28 mouse cellular contexts compared by ENCODE assay signal in genomic region chr11:15838640-15839226, GRCm38 (mm10).
DNase-seq lines count a peak whose midpoint lies in the region; ATAC-seq and TF ChIP-seq lines count a peak whose summit lies in the region.
"Had no signal": no experiment of that assay in that cellular context is flagged by ENCODE, and none has a peak within 500 bp of the region (broad histone marks: within the 10 kb centered on the region; RNA-seq: fewer than 3 reads in every experiment).

No protein-coding gene starts in this region.

- no peaks in the 10 kb centered on the region for H3K27me3 ChIP-seq in intestine, embryonic 16.5 days (replicated peaks; ENCODE audit: control insufficient read depth, insufficient read depth, low read length)
- H3K27me3 ChIP-seq in intestine, postnatal 0 days (replicated peaks; ENCODE audit: control insufficient read depth, insufficient read depth, low read length): no peaks in the 10 kb centered on the region
- H3K27me3 ChIP-seq in liver, embryonic 11.5 days (replicated peaks; ENCODE audit: control insufficient read depth, insufficient read depth, low read length): no peaks in the 10 kb centered on the region
- no peaks in the 10 kb centered on the region for H3K27me3 ChIP-seq in liver, embryonic 16.5 days (ENCODE audit: control insufficient read depth, insufficient read depth, low read depth, low read length)
- H3K27me3 ChIP-seq: forebrain, embryonic 15.5 days; heart, embryonic 12.5 days; limb, embryonic 13.5 days had no signal

- peak; percentile 1 for DNase-seq in MEL-GATA-1-ER (ENCODE audit: extremely low read depth, low read depth)
- no peak for DNase-seq in liver, embryonic 11.5 days (ENCODE audit: low spot score)
- no peak for DNase-seq in Muller cell, postnatal 12 days (ENCODE audit: inconsistent ontology term)
- DNase-seq in thymus, postnatal 25 days: no peak
- DNase-seq: adrenal gland, postnatal 10 days; cerebellum, adult 2 months; cerebellum, postnatal 14 days; gastrocnemius, adult 2 months; gastrocnemius, postnatal 36 days; heart, adult 18-20 months; kidney, adult 2 months; kidney, postnatal 14 days; layer of hippocampus, adult 9-11 months; lung, adult 2 months; lung, postnatal 10 days; midbrain, embryonic 14.5 days; right cerebral cortex, postnatal 25 days; thymus, adult 2 months; thymus, postnatal 4 days had no signal

- H3K4me2 ChIP-seq in intestine, embryonic 16.5 days (ENCODE audit: low read depth, low read length): no peak overlapping the region
- H3K4me2 ChIP-seq in intestine, postnatal 0 days (replicated peaks; ENCODE audit: low read depth): no peak overlapping the region
- H3K4me2 ChIP-seq in liver, embryonic 11.5 days: no peak overlapping the region
- H3K4me2 ChIP-seq in liver, embryonic 16.5 days (ENCODE audit: low read depth, low read length): peak overlapping the region; percentile 31
- H3K4me2 ChIP-seq: forebrain, embryonic 15.5 days; heart, embryonic 12.5 days; hindbrain, embryonic 14.5 days; limb, embryonic 13.5 days had no signal

- H3K4me1 ChIP-seq in intestine, embryonic 16.5 days (ENCODE audit: control insufficient read depth, insufficient read depth, low read length): no peaks in the 10 kb centered on the region
- H3K4me1 ChIP-seq in intestine, postnatal 0 days (replicated peaks; ENCODE audit: control insufficient read depth, insufficient read depth, low read length): no peaks in the 10 kb centered on the region
- no peaks in the 10 kb centered on the region for H3K4me1 ChIP-seq in liver, embryonic 11.5 days (replicated peaks; ENCODE audit: control insufficient read depth, insufficient read depth, low read length)
- no peaks in the 10 kb centered on the region; the same call in 1 of the 2 replicates for H3K4me1 ChIP-seq in liver, embryonic 16.5 days (ENCODE audit: control insufficient read depth, low read depth, low read length)
- H3K4me1 ChIP-seq: forebrain, embryonic 15.5 days; heart, embryonic 12.5 days; limb, embryonic 13.5 days had no signal

- TF ChIP-seq CTCF in intestine, postnatal 0 days (IDR thresholded peaks at IDR 0.05; ENCODE audit: low read depth): no peak

- no peaks in the 10 kb centered on the region for H3K36me3 ChIP-seq in intestine, embryonic 16.5 days (ENCODE audit: control insufficient read depth, insufficient read depth, low read length)
- H3K36me3 ChIP-seq in intestine, postnatal 0 days (ENCODE audit: control insufficient read depth, insufficient read depth): no peaks in the 10 kb centered on the region
- no peaks in the 10 kb centered on the region for H3K36me3 ChIP-seq in liver, embryonic 11.5 days (ENCODE audit: control insufficient read depth, insufficient read depth, low read length)
- no peaks in the 10 kb centered on the region for H3K36me3 ChIP-seq in liver, embryonic 16.5 days (ENCODE audit: control insufficient read depth, insufficient read depth)
- H3K36me3 ChIP-seq: forebrain, embryonic 15.5 days; heart, embryonic 12.5 days; limb, embryonic 13.5 days had no signal

- no peak overlapping the region for H3K27ac ChIP-seq in intestine, embryonic 16.5 days (ENCODE audit: low read length)
- H3K27ac ChIP-seq in intestine, postnatal 0 days (ENCODE audit: low read depth, low read length): no peak overlapping the region
- no peak overlapping the region for H3K27ac ChIP-seq in liver, embryonic 11.5 days (ENCODE audit: low read depth, low read length)
- peak overlapping the region; percentile 59 for H3K27ac ChIP-seq in liver, embryonic 16.5 days (ENCODE audit: low read length)
- H3K27ac ChIP-seq: forebrain, embryonic 15.5 days; gastrocnemius, adult 2 months; hindbrain, embryonic 14.5 days; limb, embryonic 13.5 days; macrophage had no signal

- peak; percentile 60; the same call in 1 of the 2 replicates for ATAC-seq in intestine, embryonic 16.5 days
- no peak for ATAC-seq in intestine, postnatal 0 days
- ATAC-seq in liver, embryonic 11.5 days (replicated peaks; ENCODE audit: low FRiP score): peak; percentile 94
- ATAC-seq in liver, embryonic 16.5 days (ENCODE audit: low read depth): peak; percentile 98
- ATAC-seq in erythroid progenitor cell, adult 5-6 weeks (replicated peaks; ENCODE audit: low FRiP score, poor library complexity, severe bottlenecking): no peak
- ATAC-seq: forebrain, embryonic 15.5 days had no signal

- H3K9ac ChIP-seq in intestine, embryonic 16.5 days (ENCODE audit: low read depth, low read length): no peak overlapping the region
- H3K9ac ChIP-seq in intestine, postnatal 0 days (ENCODE audit: low read depth, low read length): no peak overlapping the region
- H3K9ac ChIP-seq in liver, embryonic 11.5 days (ENCODE audit: low read depth, low read length): no peak overlapping the region
- no peak overlapping the region for H3K9ac ChIP-seq in liver, embryonic 16.5 days (ENCODE audit: low read depth, low read length)
- H3K9ac ChIP-seq: forebrain, embryonic 15.5 days; heart, embryonic 12.5 days; hindbrain, embryonic 14.5 days; limb, embryonic 13.5 days had no signal

- no peaks in the 10 kb centered on the region for H3K9me3 ChIP-seq in intestine, embryonic 16.5 days (ENCODE audit: control insufficient read depth, low read length)
- H3K9me3 ChIP-seq in intestine, postnatal 0 days (ENCODE audit: control insufficient read depth): no peaks in the 10 kb centered on the region
- no peaks in the 10 kb centered on the region for H3K9me3 ChIP-seq in liver, embryonic 11.5 days (ENCODE audit: control insufficient read depth, low read length)
- no peaks in the 10 kb centered on the region for H3K9me3 ChIP-seq in liver, embryonic 16.5 days (replicated peaks; ENCODE audit: control insufficient read depth, low read length)
- H3K9me3 ChIP-seq: forebrain, embryonic 15.5 days; heart, embryonic 12.5 days; limb, embryonic 13.5 days had no signal

- 77% methylated on average over 6 of the region's 6 CpGs for WGBS in intestine, embryonic 16.5 days
- 79% methylated on average over 6 of the region's 6 CpGs for WGBS in intestine, postnatal 0 days
- 70% methylated on average over 6 of the region's 6 CpGs for WGBS in liver, embryonic 11.5 days
- WGBS in liver, embryonic 16.5 days (ENCODE audit: insufficient replicate concordance): 49% methylated on average over 6 of the region's 6 CpGs

- no peak overlapping the region for H3K4me3 ChIP-seq in intestine, embryonic 16.5 days (ENCODE audit: low read length)
- no peak overlapping the region for H3K4me3 ChIP-seq in intestine, postnatal 0 days (ENCODE audit: low read depth, low read length)
- no peak overlapping the region for H3K4me3 ChIP-seq in liver, embryonic 11.5 days (ENCODE audit: low read depth, low read length)
- H3K4me3 ChIP-seq in liver, embryonic 16.5 days (ENCODE audit: low read depth, low read length): peak overlapping the region; percentile 11
- H3K4me3 ChIP-seq: forebrain, embryonic 15.5 days; gastrocnemius, adult 2 months; heart, embryonic 12.5 days; limb, embryonic 13.5 days had no signal

Comparison
In these comparisons a context has a peak if more than half of its experiments do, and no peak if none do; other contexts are left out.
1. ATAC-seq: peak in intestine, embryonic 16.5 days (single experiment), liver, embryonic 11.5 days (single experiment) and liver, embryonic 16.5 days (single experiment); none in intestine, postnatal 0 days (single experiment) and erythroid progenitor cell, adult 5-6 weeks (single experiment).